Mouse (Mus musculus): ENCODE results near the gene Tex10. TPM values are rescaled to one million over a fixed set of nuclear protein-coding genes. Genes with fewer than 3 reads are reported as not detected.
"Not testable (repeated sequence)": the region's sequence is repeated elsewhere in the genome, so short reads cannot be mapped to it uniquely, and the experiment has no call there.

Tex10 gene
- total RNA-seq, 2 experiments from 2014 or later: 37.6 to 44.8 TPM

GRCm38 (mm10) chr4:48405724-48406491 is 67.4 kb downstream of the Tex10 start:
- not testable (repeated sequence) for DNase-seq (ENCODE audit: low spot score in 2 of 2)

GRCm38 (mm10) chr4:48403066-48403640 is 70.1 kb downstream of the Tex10 start:
- no peak for DNase-seq (ENCODE audit: low spot score in 2 of 2)

- no peak for DNase-seq (ENCODE audit: low spot score in 2 of 2)
Observed at GRCm38 (mm10) chr4:48396949-48397348, 76.3 kb downstream of the Tex10 start.

- DNase-seq (ENCODE audit: low spot score in 2 of 2): no peak
Observed at GRCm38 (mm10) chr4:48382506-48382905, 90.8 kb downstream of the Tex10 start.

DNA sequence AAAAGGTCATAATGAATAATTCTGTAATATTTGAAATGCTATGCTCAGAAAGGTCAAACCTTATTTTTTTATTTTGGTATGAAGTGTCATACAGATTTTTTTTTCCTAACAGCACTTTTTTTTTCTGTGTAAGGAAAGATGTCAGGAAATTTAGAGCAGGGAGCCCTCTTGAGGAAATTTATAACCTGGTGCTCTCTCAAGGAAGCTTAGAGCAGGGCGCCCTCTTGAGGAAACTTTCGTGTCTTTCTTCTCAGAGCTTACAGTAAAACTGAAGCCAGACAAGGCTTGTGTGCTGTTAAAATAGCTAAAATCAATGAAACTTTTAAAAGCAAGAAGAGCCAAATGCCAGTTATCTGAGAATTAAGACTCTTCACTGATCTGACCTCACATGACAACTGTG is 92.3 kb downstream of the Tex10 start:
- DNase-seq (ENCODE audit: low spot score in 2 of 2): peak in 1 of 2 experiments; percentile 36

Other genes starting within 250 kb of the Tex10 start
- gene Erp44, start 193.9 kb downstream of the Tex10 start, total RNA-seq (2021): 10 to 100 TPM; 52.5 to 56.2 TPM
- gene Invs, start 193.7 kb downstream of the Tex10 start, total RNA-seq (2021): 10 to 100 TPM; 10.3 to 10.8 TPM
- gene Msantd3, start 66.5 kb upstream of the Tex10 start, total RNA-seq (2021): 10 to 100 TPM; 28.0 to 28.7 TPM
- 10 to 100 TPM; 32.5 to 38.3 TPM for gene Tmeff1, start 111.7 kb upstream of the Tex10 start, total RNA-seq (2021)
- 1 to 10 TPM; 3.4 to 6.8 TPM for gene Cavin4, start 190.1 kb upstream of the Tex10 start, total RNA-seq (2021)

All from adrenal gland, postnatal 4 days (tissue).